Mouse (Mus musculus) adrenal gland, adult (tissue): ENCODE results near the gene Ppfia2.

Experiments
- DNase-seq, 2 experiments: peaks; one replicate each; pipeline ENCODE4 v3.0.0; 2022 to 2023; ENCODE audit warnings: low spot score in 1 of 2; ENCODE audit not compliant: inconsistent age in 2 of 2

Gene Ppfia2

DNA sequence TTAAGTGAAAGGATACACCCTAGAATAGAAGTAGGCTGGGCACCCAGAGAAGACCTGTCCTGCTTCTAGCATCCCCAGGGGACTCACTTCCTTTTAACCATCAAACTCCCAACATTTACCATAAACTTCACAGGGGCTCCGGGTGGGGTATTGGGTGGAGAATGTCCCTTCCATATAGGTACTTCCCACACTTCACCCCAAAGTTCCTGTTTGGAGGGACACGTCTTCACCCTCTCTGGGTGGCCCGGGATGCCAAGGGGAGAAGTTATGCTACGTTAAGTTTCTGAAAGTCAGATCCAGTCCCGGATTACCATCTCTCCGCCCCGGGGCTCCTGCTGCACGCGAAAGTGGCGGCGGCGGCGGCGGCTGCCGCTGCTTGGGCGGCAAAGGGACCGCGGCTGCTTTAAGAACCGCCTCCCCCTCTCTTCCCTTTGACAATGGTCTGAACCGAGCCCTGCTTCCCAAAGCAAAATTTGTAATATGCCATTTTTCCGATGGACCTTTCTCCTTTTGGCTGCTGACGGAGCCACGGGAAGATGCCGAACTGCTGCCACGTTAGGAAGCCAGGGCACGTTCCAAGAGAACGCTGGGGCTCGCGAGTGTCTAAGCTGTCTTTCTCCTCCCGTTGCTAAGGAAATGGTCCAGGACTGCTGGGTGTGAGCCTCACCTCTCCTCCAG is at the start of gene Ppfia2:
TSS of gene Ppfia2 (plus strand) at position 485 of the 678 bp plus-strand sequence.
- peak; percentile 7 to 57 for DNase-seq

DNA sequence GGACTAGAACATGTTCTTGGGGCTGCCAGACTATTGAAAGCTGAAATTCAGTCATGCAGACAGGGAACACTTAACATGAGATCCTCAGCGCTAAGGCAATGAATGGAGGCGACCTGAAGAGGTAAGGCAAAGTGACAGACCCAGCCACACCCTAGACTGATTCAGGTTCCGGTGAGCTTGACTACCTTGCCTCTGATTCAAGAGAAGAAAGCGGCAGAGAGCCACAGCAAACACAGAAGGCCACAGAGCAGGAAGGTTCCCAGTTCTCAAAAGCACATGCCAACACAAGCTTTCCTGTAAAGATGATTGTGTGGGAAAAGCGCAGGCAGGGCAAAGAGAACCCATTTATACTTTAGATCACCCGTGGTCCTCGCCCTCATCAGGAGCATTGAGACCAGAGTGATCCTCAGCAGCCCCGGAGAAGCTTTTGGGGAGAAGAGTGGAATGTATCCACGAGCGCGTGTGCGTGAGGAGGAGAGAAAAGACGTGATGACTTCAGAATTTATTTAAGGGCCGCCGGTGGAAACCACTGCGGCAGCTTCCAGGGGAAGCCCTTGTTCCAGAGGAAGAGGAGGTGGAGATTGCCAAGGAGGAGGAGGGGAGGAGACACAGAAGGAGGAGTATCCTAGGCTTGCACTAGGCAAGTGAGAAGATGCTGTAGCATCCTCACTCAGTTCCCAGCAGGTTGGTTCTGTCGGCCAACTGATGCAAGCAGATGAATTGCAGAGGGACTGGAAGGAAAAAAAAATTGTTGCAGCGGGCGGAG is 1.0 kb upstream of the Ppfia2 start:
- peak in 1 of 2 experiments; percentile 40 for DNase-seq

DNA sequence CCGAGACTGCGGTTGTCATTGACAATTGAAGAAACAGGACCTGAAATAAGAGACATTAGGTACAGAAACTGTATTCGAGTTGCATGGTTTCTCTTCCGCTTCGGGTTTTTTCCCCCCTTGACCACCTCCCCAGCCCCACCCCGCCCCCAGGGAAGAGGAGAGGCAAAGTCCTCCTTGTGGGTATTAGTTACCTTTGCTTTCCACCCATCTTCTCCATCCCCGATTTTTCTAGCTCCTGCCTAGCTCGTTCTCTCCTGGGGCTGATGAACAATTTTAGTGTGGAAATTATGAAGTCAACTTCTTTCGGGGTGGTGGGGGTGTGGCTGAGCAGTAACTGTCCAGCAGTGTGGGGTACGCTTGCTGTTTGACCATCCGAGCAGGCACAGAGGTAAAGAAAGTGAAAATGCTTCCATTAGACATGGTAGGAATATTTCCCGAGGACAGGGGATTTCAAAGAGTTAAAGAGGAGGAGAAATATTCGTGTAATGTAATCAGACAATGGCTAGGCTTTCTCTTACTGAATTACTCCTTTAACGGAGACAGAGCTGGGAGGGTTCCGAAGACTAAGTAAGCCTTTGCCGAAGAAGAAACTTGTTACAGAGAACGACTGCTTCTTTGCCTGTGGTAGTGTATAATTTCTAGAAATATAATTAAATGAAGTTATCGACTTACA is 530 bp downstream of the Ppfia2 start:
- no peak for DNase-seq

DNA sequence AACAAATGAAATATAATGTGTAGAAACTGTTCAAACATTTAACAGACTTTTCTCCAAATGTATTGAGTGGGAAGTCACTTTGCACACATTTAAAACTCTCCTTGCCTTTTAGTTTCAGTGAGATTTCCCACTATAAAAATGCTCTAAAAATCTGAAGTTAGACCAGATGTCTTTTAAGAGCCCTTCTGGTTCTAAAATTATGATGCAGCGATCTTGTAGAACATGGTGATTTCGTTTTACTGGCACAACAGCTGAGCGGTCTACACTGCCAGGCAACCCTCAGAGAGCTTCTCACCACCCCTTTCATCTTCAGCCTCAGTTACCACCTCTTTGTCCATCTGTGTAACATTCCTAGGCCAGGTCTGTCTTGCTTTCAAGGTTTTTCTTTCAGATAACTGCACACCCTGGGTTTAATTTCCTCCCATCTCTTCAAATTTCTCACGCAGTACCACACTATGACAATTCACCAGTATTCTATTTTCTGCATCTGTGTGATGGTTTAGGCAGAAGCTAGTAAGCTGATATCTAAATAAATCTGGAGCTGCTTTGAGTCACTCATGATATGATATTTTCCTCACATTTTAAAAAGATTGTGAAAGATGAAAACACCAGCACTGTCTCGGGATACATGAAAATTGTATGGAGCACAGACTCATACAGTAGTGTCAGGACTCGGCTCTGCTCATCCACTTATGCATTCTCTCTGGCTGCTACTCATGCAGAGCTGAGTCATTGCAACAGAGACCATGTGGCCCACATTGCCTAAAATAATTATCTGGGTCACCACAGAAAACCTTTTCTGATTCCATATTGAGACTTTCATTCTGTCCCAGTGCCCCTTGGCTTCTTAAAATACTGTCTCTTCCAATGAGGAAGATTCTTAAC is 39.4 kb downstream of the Ppfia2 start:
- DNase-seq = no peak

DNA sequence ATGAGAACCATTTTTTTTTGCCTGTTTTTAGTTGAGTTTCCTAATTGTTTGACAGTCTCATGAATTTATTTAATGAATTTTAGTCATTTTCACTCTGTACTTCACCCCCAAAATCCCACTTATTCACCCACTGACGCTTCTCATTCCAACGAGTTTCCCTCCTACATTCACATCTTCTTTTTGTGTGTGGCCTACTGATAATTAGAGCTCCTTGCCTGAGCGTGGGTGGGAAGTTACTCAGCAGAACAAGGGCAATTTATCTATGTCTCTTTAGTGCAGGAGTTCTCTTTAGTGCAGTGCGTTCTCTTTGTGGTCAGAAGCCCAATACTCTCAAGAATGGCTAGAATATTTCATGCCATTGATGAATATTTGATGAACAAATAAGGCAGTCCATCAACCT is 95.9 kb downstream of the Ppfia2 start:
- DNase-seq = no peak

DNA sequence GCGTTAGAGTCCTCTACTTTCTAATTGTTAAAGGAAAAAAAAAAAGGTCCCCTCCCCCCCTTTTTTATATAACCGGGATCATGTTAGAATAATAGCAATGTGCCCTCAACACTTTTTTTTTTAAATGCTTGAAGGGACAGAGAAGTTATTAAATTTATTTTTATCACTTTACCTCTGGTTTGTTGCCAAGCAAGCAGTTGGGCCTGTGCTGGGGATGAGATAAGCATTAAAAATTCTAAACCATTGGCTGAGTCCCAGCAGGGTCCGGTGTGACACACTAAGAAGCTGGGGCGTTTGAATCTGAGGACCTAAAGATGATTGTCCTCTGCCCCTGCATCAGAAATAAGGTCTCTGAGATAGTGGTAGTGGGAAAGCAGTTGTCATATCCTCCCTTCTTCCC is 114.9 kb downstream of the Ppfia2 start:
- DNase-seq = no peak

DNA sequence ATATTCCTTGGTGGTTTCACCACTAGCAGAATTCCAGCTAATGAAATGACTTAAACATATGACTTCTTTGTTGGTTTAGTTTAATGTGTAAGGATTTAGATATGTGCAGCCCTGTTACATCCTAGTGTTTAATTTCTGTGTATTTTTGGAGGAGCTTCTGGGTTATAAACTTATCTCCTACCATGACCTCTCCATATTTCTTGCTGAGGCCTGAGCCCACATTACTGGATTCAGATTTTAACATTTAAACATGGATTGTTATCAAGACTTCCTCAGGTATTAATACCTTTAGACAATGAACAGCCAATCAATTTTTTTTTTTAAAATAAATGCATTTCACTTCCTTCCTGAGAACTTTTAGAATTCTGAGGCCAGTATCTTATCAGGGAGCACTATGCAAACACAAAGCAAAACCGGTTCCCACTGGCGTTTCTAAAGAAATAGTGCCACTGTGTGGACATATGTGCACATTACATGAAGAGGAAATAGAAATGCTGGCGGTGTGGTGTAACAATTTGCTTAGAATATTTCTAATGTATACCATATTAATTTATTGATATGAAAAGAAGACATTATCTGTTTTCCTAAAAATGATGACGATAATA is 115.4 kb downstream of the Ppfia2 start:
- DNase-seq = peak; percentile 8 to 64

DNA sequence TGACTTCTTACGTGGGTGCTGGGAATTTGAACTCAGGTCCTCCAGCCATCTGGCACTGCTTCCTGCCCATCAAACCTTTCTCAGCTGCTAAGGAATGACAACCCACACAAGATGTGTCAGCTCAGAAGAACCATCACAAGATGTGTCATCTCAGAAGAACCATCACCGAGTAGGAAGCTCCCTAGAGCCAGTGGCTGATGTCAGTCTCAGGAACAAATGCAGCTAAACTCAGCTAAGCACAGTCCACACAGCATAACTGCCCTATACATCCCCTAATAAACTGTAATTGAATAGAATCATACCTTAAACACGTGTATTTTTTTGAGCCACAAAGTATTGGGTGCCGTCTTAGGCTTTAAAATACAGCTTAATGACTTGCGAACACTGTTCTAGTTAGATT is 117.7 kb downstream of the Ppfia2 start:
- no peak for DNase-seq

DNA sequence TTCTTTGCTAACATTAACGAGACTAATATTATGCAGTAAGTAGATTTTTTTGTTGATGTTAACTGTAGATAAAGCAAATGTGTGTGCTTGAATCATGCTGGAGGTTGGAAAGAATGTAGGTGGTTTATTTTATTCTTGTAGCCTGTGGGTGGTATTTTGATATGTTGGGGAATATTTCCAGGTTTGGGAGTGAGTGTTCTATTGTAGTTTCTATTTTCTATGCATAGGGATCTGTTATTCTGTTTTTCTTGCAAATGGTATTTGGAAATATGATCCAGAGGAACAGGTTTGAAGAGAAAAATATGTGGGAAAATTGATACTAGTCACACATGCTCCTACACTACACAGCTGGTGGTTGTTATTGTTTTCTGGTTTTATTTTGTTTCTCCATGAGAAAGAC is 120.8 kb downstream of the Ppfia2 start:
- no peak for DNase-seq

DNA sequence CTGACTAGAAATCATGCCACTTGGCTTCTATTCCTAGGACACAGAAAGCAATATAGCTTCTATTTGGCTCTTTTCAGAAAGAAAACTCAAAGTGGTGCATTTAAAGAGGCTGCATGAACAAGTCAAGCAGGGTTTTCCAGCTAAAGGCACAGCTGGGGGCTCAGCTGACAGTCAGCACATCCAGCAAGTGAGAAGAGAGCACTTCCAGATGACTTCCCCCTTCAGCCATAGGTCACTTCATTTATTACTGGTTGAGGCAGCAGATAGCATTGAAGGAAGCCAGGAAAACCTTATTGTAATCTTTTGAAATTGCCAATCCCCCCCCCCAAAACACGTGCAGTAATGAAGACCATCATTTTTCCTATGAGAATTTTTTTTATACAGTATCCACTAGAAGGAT is 126.8 kb downstream of the Ppfia2 start:
- DNase-seq = no peak

DNA sequence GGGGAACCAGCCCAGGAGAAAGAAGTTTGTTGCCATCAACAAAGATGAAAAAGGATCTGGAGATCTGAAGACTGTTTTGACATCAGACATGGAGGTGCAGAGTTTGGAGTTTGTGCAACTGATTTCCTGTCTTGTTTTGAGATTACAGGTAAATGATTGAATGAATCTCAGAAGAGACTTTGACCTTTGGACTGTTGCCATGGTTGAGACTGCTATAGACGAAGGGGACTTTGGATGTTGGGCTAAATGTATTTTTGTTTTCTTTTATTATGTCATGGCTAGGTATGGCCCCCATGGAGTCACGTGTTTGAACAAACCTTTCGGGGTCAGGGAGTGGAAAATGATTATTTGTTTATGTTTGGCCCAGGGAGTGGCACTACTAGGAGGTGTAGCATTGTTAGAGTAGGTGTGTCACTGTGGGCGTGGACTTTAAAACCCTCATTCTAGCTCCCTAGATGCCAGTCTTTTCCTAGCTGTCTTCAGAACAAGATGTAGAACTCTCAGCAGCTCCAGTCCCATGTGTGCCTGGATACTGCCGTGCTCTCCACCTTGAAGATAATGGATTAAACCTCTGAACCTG is 133.3 kb downstream of the Ppfia2 start:
- no peak for DNase-seq

DNA sequence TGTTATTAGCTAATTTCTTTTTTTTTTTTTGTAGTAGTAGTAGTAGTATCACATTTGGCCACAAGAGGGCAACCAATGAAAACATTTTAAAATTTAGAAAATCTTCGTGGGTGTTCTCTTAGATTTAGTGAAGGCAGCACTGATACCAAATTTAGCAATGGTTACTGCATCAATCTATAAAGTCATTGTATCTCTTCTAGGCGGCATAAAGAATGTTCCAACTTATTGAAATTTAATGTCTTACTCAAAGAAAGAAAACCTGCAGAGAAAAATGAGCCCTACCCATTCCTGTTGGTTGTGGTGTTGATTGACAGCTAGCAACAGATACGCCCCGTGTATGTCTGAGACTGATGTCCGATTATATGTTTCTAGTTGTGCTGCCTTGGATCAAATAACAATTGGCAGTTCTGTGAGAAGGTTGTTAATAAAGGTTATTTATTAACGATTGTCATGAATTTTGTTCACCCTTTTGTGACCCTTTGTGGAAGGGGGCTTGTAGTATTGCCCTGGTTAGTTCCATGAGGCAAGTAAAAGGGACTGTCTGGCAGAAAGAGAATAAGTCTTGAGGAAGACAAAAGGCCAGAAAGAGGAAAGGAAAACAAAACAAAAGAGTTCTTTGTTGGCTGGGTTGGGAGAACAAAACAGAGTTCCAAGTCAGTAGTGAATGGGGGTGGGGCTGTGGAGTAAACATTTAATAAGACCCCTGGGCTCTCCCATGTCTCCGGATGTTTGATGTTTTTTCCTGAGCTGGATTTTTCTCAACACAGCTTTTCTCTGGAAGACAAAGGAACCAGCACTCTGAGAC is 139.2 kb downstream of the Ppfia2 start:
- DNase-seq = peak in 1 of 2 experiments; percentile 37

DNA sequence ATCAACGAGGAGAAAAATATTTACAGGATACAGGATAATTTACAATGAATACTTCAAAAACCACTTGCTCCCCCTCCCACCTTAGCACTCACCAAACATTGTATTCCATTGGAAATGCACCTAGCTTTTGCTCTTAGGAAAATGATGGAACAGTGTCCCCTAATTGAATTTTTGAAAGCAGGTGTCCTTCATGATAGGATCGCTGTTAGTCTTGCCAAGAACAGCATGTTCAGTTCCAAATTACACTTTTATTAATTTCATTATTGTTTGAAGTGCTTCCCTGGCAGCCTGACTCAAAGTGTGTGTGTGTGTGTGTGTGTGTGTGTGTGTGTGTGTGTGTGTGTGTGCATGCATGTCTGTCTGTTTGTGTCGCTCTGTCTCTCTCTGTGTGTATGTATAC is 140.1 kb downstream of the Ppfia2 start:
- DNase-seq = no peak

DNA sequence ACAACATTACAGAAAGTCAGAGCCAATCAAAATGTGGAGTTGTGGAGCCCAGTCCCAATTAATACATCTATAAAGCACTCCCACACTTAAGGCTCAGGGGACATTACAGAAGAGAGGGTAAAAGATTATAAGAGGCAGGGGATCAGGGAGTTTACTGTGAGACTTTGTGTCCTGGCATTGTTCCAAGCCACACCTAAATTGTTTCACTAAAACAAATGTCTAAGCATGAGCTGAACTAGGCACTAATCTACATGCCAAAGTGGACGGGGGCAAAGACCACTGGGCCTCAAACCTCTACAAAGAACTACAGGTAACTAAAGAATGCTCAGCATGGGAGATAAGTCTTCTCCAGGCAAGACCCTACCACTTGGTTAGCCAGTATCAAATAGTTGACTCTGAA is 148.1 kb downstream of the Ppfia2 start:
- DNase-seq = no peak

DNA sequence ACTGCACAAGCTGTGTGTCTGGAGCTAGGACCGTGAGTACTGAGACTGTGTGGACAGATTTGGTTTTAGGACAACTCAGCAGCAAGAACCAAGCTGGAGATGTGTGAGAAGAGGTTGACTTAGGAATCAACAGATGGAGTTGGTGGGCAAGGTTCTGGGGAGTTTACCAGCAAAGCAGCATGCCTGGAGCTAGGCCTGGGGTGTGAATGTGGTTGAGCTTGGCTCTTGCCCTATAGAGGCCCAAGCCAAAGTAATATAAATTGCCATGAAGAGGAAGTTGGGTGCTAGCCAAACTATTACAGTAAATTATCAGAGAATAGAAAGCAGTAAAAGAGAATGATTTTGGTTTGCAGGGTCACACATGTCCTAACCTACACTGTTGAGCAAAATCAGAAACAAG is 150.8 kb downstream of the Ppfia2 start:
- DNase-seq = no peak

DNA sequence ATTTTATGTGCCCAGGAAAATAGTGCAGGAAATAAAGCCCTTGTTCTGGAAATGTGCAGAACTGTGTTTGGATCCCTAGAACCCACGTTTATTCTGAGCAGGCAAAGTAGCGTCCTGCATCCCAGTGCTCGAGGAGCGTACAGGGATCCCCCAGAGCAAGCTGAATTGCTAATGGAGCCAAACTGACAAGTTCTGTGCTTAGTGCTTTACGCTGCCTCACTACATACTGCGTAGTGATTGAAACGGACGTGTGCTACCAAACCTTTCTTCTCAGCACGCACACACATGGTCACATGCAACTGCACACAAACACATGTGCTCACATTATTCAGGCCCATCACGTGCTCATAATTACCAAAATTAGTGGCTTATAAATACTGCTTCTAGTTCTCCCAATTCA is 153.2 kb downstream of the Ppfia2 start:
- no peak for DNase-seq

DNA sequence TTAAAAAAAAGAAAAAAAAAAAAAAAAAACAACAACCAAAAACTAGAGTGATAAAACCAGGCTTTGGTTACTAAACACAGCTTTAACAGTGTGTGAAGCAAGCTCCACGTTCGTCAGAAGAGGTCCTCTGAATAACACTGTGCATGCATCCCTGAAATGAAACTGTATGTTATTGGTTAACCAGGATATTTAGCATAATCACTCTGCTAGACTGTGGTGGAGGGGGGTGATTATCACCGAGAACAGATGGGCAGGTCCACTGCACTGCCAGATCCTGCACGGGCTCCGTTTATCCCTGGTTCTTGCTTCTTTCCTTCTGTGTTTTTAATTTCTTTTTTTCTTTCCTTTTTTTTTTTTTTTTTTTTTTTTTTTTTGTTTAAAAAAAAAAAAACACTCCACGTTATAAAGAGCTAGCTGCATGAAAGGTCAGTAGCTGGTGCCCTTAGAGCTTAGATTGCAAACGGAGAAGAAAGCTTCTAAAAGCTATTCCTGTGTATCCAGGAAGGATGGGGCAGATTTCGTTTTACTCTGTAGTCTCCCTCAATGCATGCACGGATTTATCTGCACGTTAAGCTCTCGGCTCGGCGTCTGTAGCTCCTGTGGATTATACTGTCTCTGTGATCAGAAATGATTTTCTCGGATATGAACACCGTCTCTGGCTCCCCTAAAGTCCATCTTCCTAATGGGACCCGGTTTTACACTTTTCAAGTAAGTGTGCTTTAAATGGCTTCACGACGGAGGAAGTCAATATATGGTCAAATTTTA is 162.2 kb downstream of the Ppfia2 start:
- DNase-seq = no peak

DNA sequence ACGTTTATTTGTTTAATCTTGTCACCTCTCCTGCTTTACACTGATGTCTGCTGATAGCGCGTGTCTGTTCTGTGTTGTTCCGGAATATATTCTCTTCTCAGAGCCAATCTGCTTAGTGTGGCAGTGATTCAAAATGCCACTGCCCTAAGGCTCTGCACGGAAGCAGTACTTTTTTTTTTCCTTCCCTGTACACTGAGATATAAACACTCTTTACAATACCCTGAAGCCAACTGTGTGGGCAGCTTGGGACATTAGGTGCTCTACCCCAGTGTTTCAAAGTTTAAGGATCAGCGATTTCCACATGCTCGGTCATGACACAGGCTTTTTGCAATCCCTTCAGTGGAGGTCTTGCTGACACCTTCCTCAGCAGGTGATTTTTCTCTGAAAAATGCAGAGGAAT is 163.8 kb downstream of the Ppfia2 start:
- no peak for DNase-seq

DNA sequence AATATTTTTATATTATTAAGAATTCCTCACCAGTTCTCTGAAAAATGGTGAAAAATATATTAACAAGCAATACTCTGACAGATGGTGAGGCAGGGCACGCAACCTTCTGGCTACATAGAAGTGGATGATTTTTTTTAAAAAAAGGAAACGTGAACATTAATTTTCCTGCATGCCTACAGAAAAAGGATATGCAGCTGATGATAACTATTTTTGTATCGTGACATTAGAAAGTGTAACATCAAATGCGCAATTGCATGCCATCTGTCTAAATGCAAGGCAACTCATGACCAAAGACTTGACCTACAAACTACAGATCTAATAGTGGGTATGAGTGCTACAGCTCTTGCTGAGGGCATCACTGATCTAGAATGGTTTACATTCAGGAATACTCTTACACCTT is 182.1 kb downstream of the Ppfia2 start:
- no peak for DNase-seq
